Mouse (Mus musculus): ENCODE data around the gene S100a1. TPM values are rescaled to one million over a fixed set of nuclear protein-coding genes. Genes with fewer than 3 reads are reported as not detected.

Gene S100a1
- total and polyA plus RNA-seq, 2 experiments from 2014 or later = 16.4 to 54.2 TPM

DNA sequence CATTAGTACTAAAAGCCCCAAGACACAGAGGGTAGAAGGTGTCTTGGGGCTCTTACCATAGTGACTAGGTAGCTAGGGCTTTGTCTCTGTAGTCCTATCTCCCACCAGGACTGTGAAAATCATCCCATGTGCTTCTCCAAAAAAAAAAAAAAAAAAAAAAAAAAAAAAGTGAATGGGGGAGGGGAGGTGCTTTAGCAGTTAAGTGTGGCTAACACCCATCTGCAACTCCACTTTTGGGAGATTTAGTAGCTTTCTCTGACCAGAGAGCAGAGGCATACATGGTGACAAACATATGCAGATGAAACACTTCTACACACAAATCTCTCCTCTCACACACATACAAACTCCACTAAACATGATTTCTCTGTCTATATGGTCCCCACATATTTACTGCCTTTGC, 16.6 kb downstream of the S100a1 start:
- no peak for ATAC-seq (ENCODE audit: low FRiP score)
- Histone ChIP-seq H3K4me1 (ENCODE audit: insufficient read depth, low read length) (no peaks in the 10 kb centered on the region), H3K4me3 (ENCODE audit: low read depth, low read length) (no peak overlapping the region), H3K27me3 (ENCODE audit: insufficient read depth, low read length) (no peaks in the 10 kb centered on the region), H3K9ac (replicated peaks; ENCODE audit: low read length, poor library complexity, severe bottlenecking) (no peak overlapping the region), H3K27ac (ENCODE audit: low read depth, low read length) (no peak overlapping the region), H3K4me2 (ENCODE audit: low read depth, low read length, poor library complexity, severe bottlenecking) (no peak overlapping the region), H3K36me3 (ENCODE audit: insufficient read depth, low read length) (peaks cover 40% of the 10 kb centered on the region), H3K9me3 (ENCODE audit: low read length) (no peaks in the 10 kb centered on the region)
- no peak for DNase-seq (ENCODE audit: low spot score)
- TF ChIP-seq CTCF (IDR thresholded peaks at IDR 0.05) = no peak

DNA sequence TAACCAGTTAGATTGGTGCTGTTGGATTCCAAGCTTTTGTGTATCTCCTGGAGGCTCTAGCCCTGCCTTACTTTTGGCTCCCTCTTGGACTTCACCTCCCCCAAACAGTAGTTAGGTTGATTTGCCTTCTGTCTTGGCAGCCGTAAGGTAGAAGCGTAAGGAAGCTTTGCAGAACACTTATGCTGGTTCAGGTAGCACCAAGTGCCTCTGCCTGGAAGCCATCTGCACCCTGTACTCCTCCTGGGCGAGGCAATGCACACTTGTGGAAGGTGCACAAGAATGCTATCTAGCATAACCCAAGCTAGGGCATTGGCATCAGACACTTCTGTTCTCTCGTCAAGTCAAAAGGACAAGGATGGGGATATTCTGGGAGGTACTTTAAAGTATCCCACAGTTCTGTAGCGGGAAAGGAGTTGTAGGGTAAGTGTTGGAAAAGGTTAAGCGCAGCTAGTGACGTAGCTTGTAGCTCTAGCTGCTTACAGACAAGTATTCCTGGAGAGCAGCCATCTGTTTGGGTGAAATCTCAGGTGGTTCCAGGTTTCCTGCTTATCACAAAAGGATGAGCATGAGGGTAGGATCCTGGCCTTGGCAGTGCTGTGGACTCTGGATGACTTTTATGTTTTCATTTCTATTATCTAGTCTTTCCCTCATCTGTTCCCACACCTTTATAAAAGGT, 18.2 kb downstream of the S100a1 start:
- H3K27me3 ChIP-seq (ENCODE audit: insufficient read depth, low read length) = no peaks in the 10 kb centered on the region
- H3K36me3 ChIP-seq (ENCODE audit: insufficient read depth, low read length) = peaks cover 33% of the 10 kb centered on the region
- no peak overlapping the region for H3K4me2 ChIP-seq (ENCODE audit: low read depth, low read length, poor library complexity, severe bottlenecking)
- no peak overlapping the region for H3K9ac ChIP-seq (replicated peaks; ENCODE audit: low read length, poor library complexity, severe bottlenecking)
- no peak overlapping the region for H3K4me3 ChIP-seq (ENCODE audit: low read depth, low read length)
- WGBS = 92% methylated on average over 7 of the region's 7 CpGs
- no peak for TF ChIP-seq CTCF (IDR thresholded peaks at IDR 0.05)
- H3K9me3 ChIP-seq (ENCODE audit: low read length) = no peaks in the 10 kb centered on the region
- DNase-seq (ENCODE audit: low spot score) (no peak), ATAC-seq (ENCODE audit: low FRiP score) (no peak)
- H3K27ac ChIP-seq (ENCODE audit: low read depth, low read length) = no peak overlapping the region
- no peaks in the 10 kb centered on the region for H3K4me1 ChIP-seq (ENCODE audit: insufficient read depth, low read length)

DNA sequence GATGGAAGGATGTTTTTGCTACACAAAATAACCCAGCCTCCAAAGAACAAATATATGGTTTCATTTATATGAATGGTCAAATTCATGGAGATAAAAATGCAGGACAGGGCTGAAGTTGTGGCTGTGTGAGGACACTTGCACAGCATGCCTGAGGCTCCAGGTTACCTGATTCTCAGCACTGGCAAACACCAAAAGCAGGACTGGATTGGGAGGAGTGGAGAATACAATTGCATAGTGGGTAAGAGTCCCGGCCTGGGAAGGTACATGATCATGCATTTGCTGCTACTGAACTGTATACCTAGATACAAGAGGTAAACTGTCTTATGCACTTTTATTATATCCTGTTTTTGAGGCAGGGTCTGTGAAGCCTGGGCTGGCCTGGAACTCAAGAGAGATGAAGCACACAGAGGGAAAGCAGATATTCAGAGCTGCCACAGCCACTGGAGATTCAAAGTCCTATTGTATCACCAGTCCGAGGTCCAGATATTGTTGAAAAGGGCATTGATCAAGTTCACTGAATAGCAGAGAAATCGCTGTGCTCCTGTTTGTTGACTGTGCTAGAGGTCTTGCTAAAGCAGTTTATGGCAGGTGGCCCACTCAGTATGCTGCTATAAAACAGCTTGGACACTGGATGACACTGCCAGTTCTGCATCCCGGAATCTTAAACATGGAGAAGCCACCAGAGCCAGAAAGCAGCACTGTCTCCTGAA, 20.2 kb downstream of the S100a1 start:
- no peak overlapping the region for H3K9ac ChIP-seq (replicated peaks; ENCODE audit: low read length, poor library complexity, severe bottlenecking)
- no peak for ATAC-seq (ENCODE audit: low FRiP score)
- no peak for TF ChIP-seq CTCF (IDR thresholded peaks at IDR 0.05)
- H3K27me3 ChIP-seq (ENCODE audit: insufficient read depth, low read length) = no peaks in the 10 kb centered on the region
- no peak overlapping the region for H3K4me2 ChIP-seq (ENCODE audit: low read depth, low read length, poor library complexity, severe bottlenecking)
- H3K9me3 ChIP-seq (ENCODE audit: low read length) = no peaks in the 10 kb centered on the region
- DNase-seq (ENCODE audit: low spot score) = no peak
- no peak overlapping the region for H3K4me3 ChIP-seq (ENCODE audit: low read depth, low read length)
- no peaks in the 10 kb centered on the region for H3K4me1 ChIP-seq (ENCODE audit: insufficient read depth, low read length)
- peaks cover 29% of the 10 kb centered on the region for H3K36me3 ChIP-seq (ENCODE audit: insufficient read depth, low read length)
- no peak overlapping the region for H3K27ac ChIP-seq (ENCODE audit: low read depth, low read length)
- WGBS = 61% methylated on average over 4 of the region's 4 CpGs

DNA sequence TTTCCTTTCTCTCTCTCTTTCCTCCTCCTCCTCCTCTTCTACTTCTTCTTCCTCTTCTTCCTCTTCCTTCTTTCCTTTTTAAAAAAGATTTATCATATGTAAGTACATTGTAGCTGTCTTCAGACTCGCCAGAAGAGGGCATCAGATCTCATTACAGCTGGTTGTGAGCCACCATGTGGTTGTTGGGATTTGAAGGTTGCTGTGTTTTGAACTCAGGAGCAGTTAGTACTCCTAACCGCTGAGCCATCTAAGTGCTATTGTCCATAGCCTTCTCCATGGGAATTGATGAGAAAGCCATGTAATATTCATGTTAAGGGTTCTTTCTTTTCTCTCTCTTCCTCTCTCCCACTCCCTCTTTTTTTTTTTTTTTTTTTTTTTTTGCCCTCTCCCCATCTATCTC, 22.8 kb downstream of the S100a1 start:
- Histone ChIP-seq H3K27ac (ENCODE audit: low read depth, low read length) (no peak overlapping the region), H3K4me2 (ENCODE audit: low read depth, low read length, poor library complexity, severe bottlenecking) (no peak overlapping the region), H3K4me3 (ENCODE audit: low read depth, low read length) (no peak overlapping the region), H3K4me1 (ENCODE audit: insufficient read depth, low read length) (no peaks in the 10 kb centered on the region), H3K36me3 (ENCODE audit: insufficient read depth, low read length) (peaks cover 29% of the 10 kb centered on the region), H3K9ac (replicated peaks; ENCODE audit: low read length, poor library complexity, severe bottlenecking) (no peak overlapping the region), H3K9me3 (ENCODE audit: low read length) (no peaks in the 10 kb centered on the region), H3K27me3 (ENCODE audit: insufficient read depth, low read length) (no peaks in the 10 kb centered on the region)
- DNase-seq (ENCODE audit: low spot score) (peak; percentile 33), ATAC-seq (ENCODE audit: low FRiP score) (peak; percentile 41; the same call in 1 of the 2 replicates)
- TF ChIP-seq CTCF (IDR thresholded peaks at IDR 0.05) = peak; percentile 58
- 40% methylated on average over 2 of the region's 2 CpGs for WGBS

DNA sequence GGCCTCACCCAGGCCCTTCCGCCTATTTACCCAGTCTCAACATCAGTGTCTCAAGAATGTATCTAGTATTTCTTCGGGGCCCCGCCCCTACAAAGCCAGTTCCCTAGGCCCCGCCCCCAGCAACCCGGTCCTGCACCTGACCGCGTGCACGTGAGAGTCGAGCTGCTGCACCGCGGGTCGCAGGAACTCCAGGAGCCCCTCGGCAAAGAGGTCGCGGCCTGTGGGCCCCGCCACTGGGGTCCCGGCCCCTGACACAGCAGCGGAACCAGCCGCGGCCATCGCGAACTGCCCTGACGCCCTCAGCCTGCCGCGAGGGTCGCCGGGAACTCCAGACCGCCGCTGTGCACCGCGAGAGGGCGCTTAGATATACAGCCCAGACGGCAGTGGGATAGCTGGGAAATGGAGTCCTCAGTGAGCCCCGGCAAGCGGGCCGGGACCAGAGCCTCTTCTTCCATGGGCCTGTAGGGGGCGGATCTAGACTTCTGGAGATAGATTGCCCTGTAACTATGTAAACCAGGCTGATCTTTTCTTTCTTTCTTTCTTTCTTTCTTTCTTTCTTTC, 23.4 kb downstream of the S100a1 start, which contains the start of gene Snapin:
TSS of gene Snapin (minus strand) at position 338 of the 561 bp plus-strand sequence.
- Histone ChIP-seq H3K9ac (replicated peaks; ENCODE audit: low read length, poor library complexity, severe bottlenecking) (peak within 1 kb of the TSS; percentile 86), H3K27me3 (ENCODE audit: insufficient read depth, low read length) (no peaks in the 10 kb centered on the region), H3K27ac (ENCODE audit: low read depth, low read length) (peak within 1 kb of the TSS; percentile 80), H3K4me2 (ENCODE audit: low read depth, low read length, poor library complexity, severe bottlenecking) (peak within 1 kb of the TSS; percentile 64), H3K4me3 (ENCODE audit: low read depth, low read length) (peak within 1 kb of the TSS; percentile 74), H3K9me3 (ENCODE audit: low read length) (no peaks in the 10 kb centered on the region), H3K4me1 (ENCODE audit: insufficient read depth, low read length) (no peaks in the 10 kb centered on the region), H3K36me3 (ENCODE audit: insufficient read depth, low read length) (peaks cover 32% of the 10 kb centered on the region)
- ATAC-seq (ENCODE audit: low FRiP score) (peak; percentile 95), DNase-seq (ENCODE audit: low spot score) (peak; percentile 97)
- under 1% methylated on average over 36 of the region's 37 CpGs for WGBS
- TF ChIP-seq CTCF (IDR thresholded peaks at IDR 0.05) = peak; percentile 88

DNA sequence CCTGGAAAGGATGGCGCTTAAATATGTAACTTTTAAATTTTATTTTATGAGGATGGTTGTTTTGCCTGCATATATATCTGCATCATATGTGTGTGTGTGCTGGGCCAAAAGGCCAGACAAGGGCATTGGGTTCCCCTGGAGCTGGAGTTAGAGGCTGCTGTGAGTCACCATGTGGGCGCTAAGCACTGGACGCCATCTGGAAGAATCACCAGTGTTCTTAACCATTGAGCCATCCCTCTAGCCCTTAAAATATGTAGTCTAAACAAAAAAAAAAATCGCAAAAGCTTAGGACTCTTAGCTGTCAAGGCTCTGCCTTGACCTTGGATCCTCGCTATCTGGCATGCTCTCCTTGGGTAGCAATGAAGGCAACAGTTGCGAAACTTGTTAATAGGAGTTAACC, 25.6 kb downstream of the S100a1 start:
- DNase-seq (ENCODE audit: low spot score) (no peak), ATAC-seq (ENCODE audit: low FRiP score) (no peak)
- TF ChIP-seq CTCF (IDR thresholded peaks at IDR 0.05) = no peak
- H3K36me3 ChIP-seq (ENCODE audit: insufficient read depth, low read length) = peaks cover 37% of the 10 kb centered on the region
- 89% methylated on average over 6 of the region's 6 CpGs for WGBS
- no peaks in the 10 kb centered on the region for H3K4me1 ChIP-seq (ENCODE audit: insufficient read depth, low read length)
- no peaks in the 10 kb centered on the region for H3K9me3 ChIP-seq (ENCODE audit: low read length)
- no peak overlapping the region for H3K4me3 ChIP-seq (ENCODE audit: low read depth, low read length)
- no peak overlapping the region for H3K4me2 ChIP-seq (ENCODE audit: low read depth, low read length, poor library complexity, severe bottlenecking)
- no peak overlapping the region for H3K9ac ChIP-seq (replicated peaks; ENCODE audit: low read length, poor library complexity, severe bottlenecking)
- H3K27ac ChIP-seq (ENCODE audit: low read depth, low read length) = no peak overlapping the region
- no peaks in the 10 kb centered on the region for H3K27me3 ChIP-seq (ENCODE audit: insufficient read depth, low read length)

Data from midbrain, postnatal 0 days (tissue).